Mouse (Mus musculus): ENCODE measurements at regions not wholly inside any gene's neighbourhood (a gene's known extent, or its start where the extent isn't known, plus 50 kb on each side); places are given as distances from the start of the nearest gene placed in this dataset.

DNA sequence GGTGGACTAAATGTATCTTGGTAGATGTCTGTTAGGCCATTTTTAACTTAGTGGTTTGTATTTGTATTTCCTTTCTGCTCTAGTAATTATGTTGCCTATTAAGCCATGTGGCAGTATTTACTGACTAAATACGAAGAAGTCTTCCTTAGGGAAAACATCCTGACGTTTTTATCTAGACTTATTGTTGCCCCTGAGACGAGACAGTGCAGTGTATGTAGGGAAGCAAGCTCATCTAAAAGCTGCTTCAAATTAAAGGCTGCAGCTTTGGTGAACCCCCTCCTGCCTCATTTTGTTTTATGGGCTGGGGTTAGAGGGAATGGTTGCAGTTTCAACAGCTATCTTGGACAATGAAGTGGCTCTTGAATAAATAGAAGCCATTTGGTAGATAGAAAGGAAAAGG is 54.6 kb upstream of the C1galt1 start:
- TF ChIP-seq EP300 (IDR thresholded peaks at IDR 0.05; ENCODE audit: insufficient read depth, low read depth, low read length), result no peak
- no peak for TF ChIP-seq CTCF (IDR thresholded peaks at IDR 0.05)
- TF ChIP-seq POLR2A (IDR thresholded peaks at IDR 0.05; ENCODE audit: insufficient read depth, low read depth, low read length), result no peak
